Mouse (Mus musculus): ENCODE measurements around the gene Mafk. TPM values are rescaled to one million over a fixed set of nuclear protein-coding genes. Genes with fewer than 3 reads are reported as not detected.
A peak's percentile ranks its signal among the peaks of the same experiment; 100 is the strongest.

Gene Mafk
- polyA plus RNA-seq, 1 experiment from 2014 or later: 7.2 TPM

GRCm38 (mm10) chr5:139809397-139809796 lies 18.1 kb downstream of the Mafk start:
- no peak for ATAC-seq (ENCODE audit: insufficient number of reproducible peaks, insufficient read depth, low FRiP score, low TSS enrichment)
- Histone ChIP-seq H3K9ac (no peak overlapping the region), H3K4me3 (no peak overlapping the region), H3K27me3 (peaks cover 26% of the 10 kb centered on the region), H3K9me3 (no peaks in the 10 kb centered on the region), H3K27ac (no peak overlapping the region), H3K4me1 (no peaks in the 10 kb centered on the region), H3K36me3 (no peaks in the 10 kb centered on the region), H3K4me2 (replicated peaks) (no peak overlapping the region)
- whole genome bisulfite sequencing: 61% methylated on average over 4 of the region's 4 CpGs

GRCm38 (mm10) chr5:139811677-139812397 lies 20.5 kb downstream of the Mafk start:
- no peak overlapping the region for H3K27ac ChIP-seq
- no peaks in the 10 kb centered on the region for H3K9me3 ChIP-seq
- ATAC-seq (ENCODE audit: insufficient number of reproducible peaks, insufficient read depth, low FRiP score, low TSS enrichment): no peak
- H3K4me3 ChIP-seq: no peak overlapping the region
- no peaks in the 10 kb centered on the region for H3K4me1 ChIP-seq
- WGBS: 82% methylated on average over 15 of the region's 15 CpGs
- H3K36me3 ChIP-seq: no peaks in the 10 kb centered on the region
- peaks cover 34% of the 10 kb centered on the region for H3K27me3 ChIP-seq
- H3K4me2 ChIP-seq (replicated peaks): no peak overlapping the region
- no peak overlapping the region for H3K9ac ChIP-seq

GRCm38 (mm10) chr5:139812398-139813125 lies 21.2 kb downstream of the Mafk start:
- Histone ChIP-seq H3K4me2 (replicated peaks) (no peak overlapping the region), H3K4me1 (no peaks in the 10 kb centered on the region), H3K9ac (no peak overlapping the region), H3K27me3 (peaks cover 34% of the 10 kb centered on the region), H3K36me3 (no peaks in the 10 kb centered on the region), H3K4me3 (no peak overlapping the region), H3K9me3 (no peaks in the 10 kb centered on the region), H3K27ac (no peak overlapping the region)
- 71% methylated on average over 20 of the region's 20 CpGs for WGBS
- ATAC-seq (ENCODE audit: insufficient number of reproducible peaks, insufficient read depth, low FRiP score, low TSS enrichment): no peak

- Histone ChIP-seq H3K36me3 (no peaks in the 10 kb centered on the region), H3K4me1 (no peaks in the 10 kb centered on the region), H3K9ac (no peak overlapping the region), H3K9me3 (no peaks in the 10 kb centered on the region), H3K27ac (no peak overlapping the region), H3K4me2 (replicated peaks) (no peak overlapping the region), H3K4me3 (no peak overlapping the region), H3K27me3 (peaks cover 34% of the 10 kb centered on the region)
- no peak for ATAC-seq (ENCODE audit: insufficient number of reproducible peaks, insufficient read depth, low FRiP score, low TSS enrichment)
- WGBS: 47% methylated on average over 10 of the region's 10 CpGs
Observed at GRCm38 (mm10) chr5:139813126-139813490, 21.8 kb downstream of the Mafk start.

GRCm38 (mm10) chr5:139813963-139814381 lies 22.7 kb downstream of the Mafk start:
- H3K36me3 ChIP-seq: no peaks in the 10 kb centered on the region
- H3K27ac ChIP-seq: no peak overlapping the region
- no peaks in the 10 kb centered on the region for H3K9me3 ChIP-seq
- H3K4me2 ChIP-seq (replicated peaks): 0 out of 2 replicates have a peak overlapping the region, but pooled peaks have one; percentile 0
- H3K9ac ChIP-seq: no peak overlapping the region
- no peak for ATAC-seq (ENCODE audit: insufficient number of reproducible peaks, insufficient read depth, low FRiP score, low TSS enrichment)
- peaks cover 34% of the 10 kb centered on the region for H3K27me3 ChIP-seq
- peak overlapping the region; percentile 12 for H3K4me3 ChIP-seq
- H3K4me1 ChIP-seq: no peaks in the 10 kb centered on the region
- whole genome bisulfite sequencing: 3% methylated on average over 13 of the region's 13 CpGs

GRCm38 (mm10) chr5:139815964-139816363 lies 24.7 kb downstream of the Mafk start:
- no peaks in the 10 kb centered on the region for H3K9me3 ChIP-seq
- H3K27ac ChIP-seq: no peak overlapping the region
- H3K4me3 ChIP-seq: no peak overlapping the region
- H3K4me2 ChIP-seq (replicated peaks): no peak overlapping the region
- no peak overlapping the region for H3K9ac ChIP-seq
- H3K4me1 ChIP-seq: no peaks in the 10 kb centered on the region
- peaks cover 34% of the 10 kb centered on the region for H3K27me3 ChIP-seq
- ATAC-seq (ENCODE audit: insufficient number of reproducible peaks, insufficient read depth, low FRiP score, low TSS enrichment): no peak
- H3K36me3 ChIP-seq: no peaks in the 10 kb centered on the region
- WGBS: 82% methylated on average over 6 of the region's 6 CpGs

- H3K4me3 ChIP-seq: no peak overlapping the region
- H3K4me2 ChIP-seq (replicated peaks): no peak overlapping the region
- ATAC-seq (ENCODE audit: insufficient number of reproducible peaks, insufficient read depth, low FRiP score, low TSS enrichment): no peak
- H3K4me1 ChIP-seq: no peaks in the 10 kb centered on the region
- no peak overlapping the region for H3K9ac ChIP-seq
- H3K9me3 ChIP-seq: no peaks in the 10 kb centered on the region
- H3K36me3 ChIP-seq: no peaks in the 10 kb centered on the region
- H3K27me3 ChIP-seq: peaks cover 34% of the 10 kb centered on the region
- H3K27ac ChIP-seq: no peak overlapping the region
Observed at GRCm38 (mm10) chr5:139816445-139816844, 25.1 kb downstream of the Mafk start.

- H3K27ac ChIP-seq: no peak overlapping the region
- WGBS: 7% methylated on average over 1 of the region's 1 CpGs
- peaks cover 6% of the 10 kb centered on the region for H3K36me3 ChIP-seq
- ATAC-seq (ENCODE audit: insufficient number of reproducible peaks, insufficient read depth, low FRiP score, low TSS enrichment): no peak
- H3K9ac ChIP-seq: no peak overlapping the region
- peaks cover 29% of the 10 kb centered on the region for H3K27me3 ChIP-seq
- H3K9me3 ChIP-seq: no peaks in the 10 kb centered on the region
- no peaks in the 10 kb centered on the region for H3K4me1 ChIP-seq
- no peak overlapping the region for H3K4me3 ChIP-seq
- no peak overlapping the region for H3K4me2 ChIP-seq (replicated peaks)
Observed at GRCm38 (mm10) chr5:139817292-139817691, 26.0 kb downstream of the Mafk start.

- Histone ChIP-seq H3K4me2 (replicated peaks) (no peak overlapping the region), H3K9ac (no peak overlapping the region), H3K9me3 (no peaks in the 10 kb centered on the region), H3K4me3 (no peak overlapping the region), H3K27me3 (peaks cover 21% of the 10 kb centered on the region), H3K27ac (no peak overlapping the region), H3K36me3 (peaks cover 13% of the 10 kb centered on the region), H3K4me1 (no peaks in the 10 kb centered on the region)
- WGBS: 82% methylated on average over 3 of the region's 3 CpGs
- no peak for ATAC-seq (ENCODE audit: insufficient number of reproducible peaks, insufficient read depth, low FRiP score, low TSS enrichment)
Observed at GRCm38 (mm10) chr5:139818056-139818455, 26.7 kb downstream of the Mafk start.

- Histone ChIP-seq H3K4me2 (replicated peaks) (no peak overlapping the region), H3K27me3 (peaks cover 14% of the 10 kb centered on the region), H3K9ac (no peak overlapping the region), H3K27ac (no peak overlapping the region), H3K4me1 (no peaks in the 10 kb centered on the region), H3K9me3 (no peaks in the 10 kb centered on the region), H3K4me3 (no peak overlapping the region), H3K36me3 (peaks cover 21% of the 10 kb centered on the region)
- no peak for ATAC-seq (ENCODE audit: insufficient number of reproducible peaks, insufficient read depth, low FRiP score, low TSS enrichment)
- 55% methylated on average over 4 of the region's 4 CpGs for WGBS
Observed at GRCm38 (mm10) chr5:139818801-139819200, 27.5 kb downstream of the Mafk start.

- no peaks in the 10 kb centered on the region for H3K9me3 ChIP-seq
Observed at GRCm38 (mm10) chr5:139819538-139820181, 28.3 kb downstream of the Mafk start, which contains the start of gene Tmem184a. TSS of gene Tmem184a (minus strand) at chr5:139819917.

More at GRCm38 (mm10) chr5:139819538-139820181, 28.3 kb downstream of the Mafk start, which contains the start of gene Tmem184a:
- Histone ChIP-seq H3K4me3 (no peak within 1 kb of the TSS), H3K27ac (no peak within 1 kb of the TSS), H3K36me3 (peaks cover 25% of the 10 kb centered on the region), H3K4me2 (replicated peaks) (no peak within 1 kb of the TSS), H3K4me1 (no peaks in the 10 kb centered on the region), H3K27me3 (peaks cover 5% of the 10 kb centered on the region), H3K9ac (no peak within 1 kb of the TSS)
- no peak for ATAC-seq (ENCODE audit: insufficient number of reproducible peaks, insufficient read depth, low FRiP score, low TSS enrichment)
- 84% methylated on average over 9 of the region's 9 CpGs for WGBS

Measured in embryonic facial prominence, embryonic 12.5 days (tissue).